In the genomic region with DNA sequence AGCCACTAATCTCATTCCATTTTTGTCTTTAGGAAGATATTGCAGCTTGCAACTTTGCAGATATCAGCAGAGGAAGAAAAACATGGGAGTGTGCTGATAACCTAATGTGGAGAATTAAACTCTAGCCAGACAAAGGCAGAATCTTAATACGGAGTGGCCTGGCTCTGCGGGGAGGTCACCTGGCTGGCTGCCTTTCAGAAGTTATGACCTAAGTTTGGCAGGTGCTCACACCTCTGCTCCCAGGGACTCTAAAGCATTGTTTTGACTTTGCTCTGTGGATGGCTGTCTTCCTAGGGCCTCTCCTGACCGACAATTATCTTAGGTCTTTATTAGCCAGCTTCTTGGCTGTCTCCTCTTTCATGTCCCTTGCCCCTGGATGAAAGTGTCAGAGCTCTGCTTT, we compare ENCODE assay signal across 19 mouse cellular contexts.
"Had no signal": no experiment of that assay in that cellular context is flagged by ENCODE, and none has a peak within 500 bp of the region (broad histone marks: within the 10 kb centered on the region; RNA-seq: fewer than 3 reads in every experiment).

No protein-coding gene starts in this region.

- ATAC-seq: forebrain, embryonic 15.5 days; forebrain, postnatal 0 days; hindbrain, postnatal 0 days; intestine, embryonic 16.5 days; liver, embryonic 12.5 days had no signal

- H3K27me3 ChIP-seq: forebrain, embryonic 15.5 days; hindbrain, embryonic 13.5 days; liver, embryonic 12.5 days had no signal

- H3K9ac ChIP-seq: forebrain, embryonic 15.5 days; forebrain, postnatal 0 days; heart, embryonic 12.5 days; hindbrain, embryonic 13.5 days; hindbrain, embryonic 15.5 days; limb, embryonic 13.5 days; limb, embryonic 15.5 days; liver, embryonic 12.5 days; liver, embryonic 14.5 days had no signal

- H3K4me3 ChIP-seq: forebrain, embryonic 15.5 days; heart, embryonic 10.5 days; heart, embryonic 12.5 days; hindbrain, embryonic 13.5 days; hindbrain, embryonic 15.5 days; limb, embryonic 13.5 days; limb, embryonic 15.5 days; liver, embryonic 12.5 days had no signal

- H3K9me3 ChIP-seq: forebrain, embryonic 15.5 days; heart, embryonic 10.5 days; heart, embryonic 12.5 days; hindbrain, embryonic 13.5 days; hindbrain, embryonic 15.5 days; limb, embryonic 13.5 days; limb, embryonic 15.5 days; liver, embryonic 12.5 days had no signal

- H3K36me3 ChIP-seq: heart, embryonic 10.5 days; heart, embryonic 12.5 days; limb, embryonic 13.5 days; limb, embryonic 15.5 days; liver, embryonic 12.5 days had no signal

- H3K4me2 ChIP-seq: forebrain, embryonic 15.5 days; heart, embryonic 12.5 days; hindbrain, embryonic 13.5 days; hindbrain, embryonic 15.5 days; limb, embryonic 13.5 days; limb, embryonic 15.5 days; liver, embryonic 12.5 days had no signal

- DNase-seq: forebrain, postnatal 0 days; gastrocnemius, postnatal 14 days; gastrocnemius, postnatal 36 days; kidney, adult 11 months; layer of hippocampus, adult 9-11 months; layer of hippocampus, postnatal 36 days; left cerebral cortex, postnatal 4 days had no signal

- H3K27ac ChIP-seq: forebrain, embryonic 15.5 days; heart, embryonic 10.5 days; hindbrain, embryonic 13.5 days; hindbrain, embryonic 15.5 days; hindbrain, postnatal 0 days; kidney, postnatal 0 days; limb, embryonic 13.5 days; limb, embryonic 15.5 days; liver, embryonic 12.5 days; liver, embryonic 14.5 days had no signal

- H3K4me1 ChIP-seq: heart, embryonic 10.5 days; liver, embryonic 12.5 days had no signal
